Mouse (Mus musculus): ENCODE measurements around the gene Ube2b.

The Ube2b gene

GRCm38 (mm10) chr11:51935636-51936434, 64.7 kb downstream of the Ube2b start:
- DNase-seq: peak; percentile 79
